Mouse (Mus musculus) neural tube, embryonic 14.5 days (tissue): ENCODE measurements around the gene Baz2b. TPM values are rescaled to one million over a fixed set of nuclear protein-coding genes. Genes with fewer than 3 reads are reported as not detected.

Experiments
- ATAC-seq: fragments of 200-750 bp; cut with Nextera tagmentation; 2 replicates; pipeline ENCODE4 v1.8.0; 2017; ENCODE audit warnings: low read depth, mild to moderate bottlenecking, moderate TSS enrichment, moderate library complexity
- H3K27ac ChIP-seq: fragments of 300-500 bp; sonication (generic); 2 replicates; pipeline ENCODE4 v1.5.1; 2014; ENCODE audit warnings: low read depth, mild to moderate bottlenecking, control low read depth, low read length, moderate library complexity, mixed read lengths
- H3K27me3 ChIP-seq: fragments of 300-500 bp; sonication (generic); 2 replicates; pipeline ENCODE4 v1.6.1; 2014; ENCODE audit warnings: low read length; ENCODE audit not compliant: control insufficient read depth, insufficient read depth
- H3K36me3 ChIP-seq: fragments of 300-500 bp; sonication (generic); 2 replicates; pipeline ENCODE4 v1.6.1; 2014; ENCODE audit warnings: low read length, mixed read lengths; ENCODE audit not compliant: control insufficient read depth, insufficient read depth
- H3K4me1 ChIP-seq: fragments of 300-500 bp; sonication (generic); 2 replicates; pipeline ENCODE4 v1.6.1; 2014; ENCODE audit warnings: low read length; ENCODE audit not compliant: control insufficient read depth, insufficient read depth
- H3K4me2 ChIP-seq: fragments of 300-500 bp; sonication (generic); 2 replicates; pipeline ENCODE4 v1.6.1; 2014; ENCODE audit warnings: mild to moderate bottlenecking, low read depth, low read length, control low read depth
- H3K4me3 ChIP-seq: fragments of 300-500 bp; sonication (generic); 2 replicates; pipeline ENCODE4 v1.5.1; 2014; ENCODE audit warnings: low read depth, low read length, control low read depth, mixed read lengths
- H3K9ac ChIP-seq: fragments of 300-500 bp; sonication (generic); replicated peaks from 2 replicates; pipeline ENCODE4 v1.6.1; 2014; ENCODE audit warnings: low read depth, mild to moderate bottlenecking, control low read depth, low read length, mixed read lengths
- H3K9me3 ChIP-seq: fragments of 300-500 bp; sonication (generic); 2 replicates; pipeline ENCODE4 v1.6.1; 2016; ENCODE audit warnings: low read length; ENCODE audit not compliant: control insufficient read depth
- WGBS: fragments of 180-500 bp; shearing (Covaris S2); extraction: QIAGEN DNeasy Blood & Tissue Kit; methylation state at CpG from one replicate; pipeline ENCODE4 v1.1.7; 2014; 5-methylcytosine and 5-hydroxymethylcytosine counted together
- polyA plus RNA-seq: library from polyadenylated mRNA; unstranded; fragments of >200 nt; fragmentation: Nextera tagmentation; extraction: Ambion mirVana; gene quantifications from 2 replicates; pipeline ENCODE4 v1.2.1, GENCODE M21; 2014

The Baz2b gene
- polyA plus RNA-seq, 1 experiment from 2014 or later = 85.3 TPM

DNA sequence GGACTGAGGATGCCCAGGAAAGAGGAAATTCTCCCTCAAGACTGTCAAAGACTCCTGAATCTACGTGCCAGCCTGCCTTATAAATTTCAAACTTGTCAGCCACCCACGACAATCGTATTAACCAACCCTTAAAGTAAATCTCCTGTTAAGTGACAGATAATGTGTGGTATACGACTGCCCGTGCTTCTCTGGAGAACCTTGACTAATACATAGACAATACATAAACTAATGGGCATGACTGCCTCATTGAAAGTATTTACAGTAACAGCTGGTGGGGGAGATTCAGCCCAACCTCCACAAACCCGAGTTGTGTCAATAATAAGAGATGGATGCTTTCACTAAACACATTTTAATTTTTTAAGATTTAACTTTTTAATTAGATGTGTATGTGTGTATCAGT, 3.8 kb downstream of the Baz2b start:
- H3K9ac ChIP-seq = no peak overlapping the region
- no peak overlapping the region for H3K27ac ChIP-seq
- no peak overlapping the region for H3K4me2 ChIP-seq
- H3K9me3 ChIP-seq = no peaks in the 10 kb centered on the region
- H3K4me1 ChIP-seq = peaks cover 1% of the 10 kb centered on the region; the same call in 1 of the 2 replicates
- H3K36me3 ChIP-seq = no peaks in the 10 kb centered on the region
- H3K4me3 ChIP-seq = no peak overlapping the region
- peaks cover 6% of the 10 kb centered on the region for H3K27me3 ChIP-seq
- WGBS = 29% methylated on average over 6 of the region's 6 CpGs
- no peak for ATAC-seq

DNA sequence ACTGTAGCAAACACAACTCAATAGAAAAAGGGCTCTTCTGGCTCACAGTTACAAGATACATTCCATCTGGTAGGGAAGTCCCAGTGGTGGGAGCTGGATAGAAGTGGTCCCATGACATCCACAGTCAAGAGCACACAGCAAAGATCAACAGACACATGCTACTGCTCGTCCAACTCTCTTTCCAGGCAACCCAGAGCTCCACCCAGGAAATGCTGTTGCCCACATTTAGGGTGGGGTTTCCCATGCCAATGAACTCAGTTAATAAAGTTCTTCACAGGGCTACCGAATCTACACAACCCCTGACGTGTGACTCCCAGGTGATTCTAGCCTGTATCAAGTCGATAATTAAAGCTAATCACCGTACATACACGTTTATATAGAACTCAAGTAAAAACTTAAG, 5.5 kb downstream of the Baz2b start:
- H3K4me3 ChIP-seq = no peak overlapping the region
- no peak overlapping the region for H3K27ac ChIP-seq
- no peak overlapping the region for H3K9ac ChIP-seq
- H3K4me1 ChIP-seq = no peaks in the 10 kb centered on the region
- no peak overlapping the region for H3K4me2 ChIP-seq
- H3K36me3 ChIP-seq = no peaks in the 10 kb centered on the region
- peaks cover 6% of the 10 kb centered on the region for H3K27me3 ChIP-seq
- H3K9me3 ChIP-seq = no peaks in the 10 kb centered on the region
- no peak for ATAC-seq
- WGBS = 90% methylated on average over 6 of the region's 6 CpGs

DNA sequence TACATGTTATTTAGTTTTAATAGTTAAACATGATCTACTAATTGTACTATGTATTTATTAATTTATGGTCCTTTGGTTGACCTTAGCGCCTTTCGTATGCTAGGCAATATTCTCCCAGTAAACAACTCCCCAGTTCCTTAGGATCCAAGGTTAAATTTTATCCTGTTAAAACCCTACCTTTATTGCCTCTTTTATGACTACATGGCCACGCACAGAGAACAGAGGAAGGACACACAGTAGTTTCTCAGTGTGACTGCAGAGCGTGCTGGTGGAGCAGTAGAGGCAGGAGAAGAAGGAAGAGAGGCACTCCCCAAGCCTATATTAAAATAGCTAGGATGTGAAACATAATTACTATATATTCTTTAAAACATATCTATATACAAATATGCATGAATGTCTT, 5.9 kb downstream of the Baz2b start:
- WGBS = 85% methylated on average over 4 of the region's 4 CpGs
- H3K4me1 ChIP-seq = no peaks in the 10 kb centered on the region
- H3K27ac ChIP-seq = no peak overlapping the region
- H3K9me3 ChIP-seq = no peaks in the 10 kb centered on the region
- H3K4me3 ChIP-seq = no peak overlapping the region
- H3K9ac ChIP-seq = no peak overlapping the region
- H3K27me3 ChIP-seq = peaks cover 6% of the 10 kb centered on the region
- no peak for ATAC-seq
- no peaks in the 10 kb centered on the region for H3K36me3 ChIP-seq
- no peak overlapping the region for H3K4me2 ChIP-seq

DNA sequence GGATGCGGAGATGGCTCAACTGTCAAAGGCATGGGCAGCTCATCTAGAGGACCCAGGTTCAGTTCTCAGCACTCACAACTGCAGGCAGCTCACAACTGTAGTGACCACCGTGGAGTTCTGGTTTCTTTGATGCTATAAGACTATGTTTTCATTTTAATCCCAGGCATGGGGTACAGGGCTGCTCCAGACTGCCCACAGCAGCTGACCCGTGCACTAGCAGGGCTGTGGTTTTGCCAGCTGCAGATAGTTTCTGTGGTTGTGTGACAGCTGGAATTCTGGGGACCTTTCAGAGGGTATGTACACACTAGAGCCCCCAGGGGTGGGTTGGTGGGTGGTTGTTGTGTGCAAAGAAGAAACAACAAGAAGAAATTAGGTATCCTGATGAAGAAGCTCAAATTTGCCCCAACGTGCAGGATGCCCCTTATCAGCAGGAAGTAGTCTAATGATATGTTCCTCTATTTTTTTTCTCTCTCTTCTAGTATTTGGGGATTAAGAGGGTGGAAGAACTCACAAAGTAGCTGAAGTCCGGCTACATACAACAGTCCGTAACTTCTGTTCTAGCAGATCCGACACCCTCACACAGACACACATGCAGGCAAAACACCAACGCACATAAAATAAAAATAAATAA, 6.6 kb downstream of the Baz2b start:
- ATAC-seq = no peak
- Histone ChIP-seq H3K4me2 (no peak overlapping the region), H3K9me3 (no peaks in the 10 kb centered on the region), H3K4me3 (no peak overlapping the region), H3K27ac (no peak overlapping the region), H3K27me3 (peaks cover 6% of the 10 kb centered on the region), H3K9ac (no peak overlapping the region), H3K36me3 (no peaks in the 10 kb centered on the region), H3K4me1 (no peaks in the 10 kb centered on the region)
- 89% methylated on average over 8 of the region's 8 CpGs for WGBS

DNA sequence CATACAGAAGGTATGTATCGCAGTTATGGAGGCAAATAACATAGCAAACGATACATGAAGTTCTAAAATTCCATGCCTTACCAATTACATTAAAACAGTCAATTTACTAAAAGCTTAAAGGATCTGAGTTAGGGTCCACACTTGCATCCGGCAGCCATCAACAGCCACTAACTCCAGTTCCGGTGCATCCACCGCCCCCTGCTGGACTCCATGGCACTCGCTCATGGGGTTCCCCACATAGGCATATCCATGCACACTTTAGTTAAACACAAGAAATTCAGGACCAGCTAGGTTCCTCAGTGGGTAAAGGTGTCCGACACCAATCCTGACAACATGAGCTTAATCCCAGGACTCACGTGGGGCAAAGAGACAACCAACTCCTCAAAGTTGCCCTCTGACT, 9.0 kb downstream of the Baz2b start:
- Histone ChIP-seq H3K36me3 (no peaks in the 10 kb centered on the region), H3K9ac (no peak overlapping the region), H3K9me3 (no peaks in the 10 kb centered on the region), H3K4me3 (no peak overlapping the region), H3K27ac (no peak overlapping the region), H3K27me3 (peaks cover 6% of the 10 kb centered on the region; the same call in 1 of the 2 replicates), H3K4me2 (no peak overlapping the region), H3K4me1 (no peaks in the 10 kb centered on the region)
- no peak for ATAC-seq
- WGBS = 53% methylated on average over 8 of the region's 8 CpGs

DNA sequence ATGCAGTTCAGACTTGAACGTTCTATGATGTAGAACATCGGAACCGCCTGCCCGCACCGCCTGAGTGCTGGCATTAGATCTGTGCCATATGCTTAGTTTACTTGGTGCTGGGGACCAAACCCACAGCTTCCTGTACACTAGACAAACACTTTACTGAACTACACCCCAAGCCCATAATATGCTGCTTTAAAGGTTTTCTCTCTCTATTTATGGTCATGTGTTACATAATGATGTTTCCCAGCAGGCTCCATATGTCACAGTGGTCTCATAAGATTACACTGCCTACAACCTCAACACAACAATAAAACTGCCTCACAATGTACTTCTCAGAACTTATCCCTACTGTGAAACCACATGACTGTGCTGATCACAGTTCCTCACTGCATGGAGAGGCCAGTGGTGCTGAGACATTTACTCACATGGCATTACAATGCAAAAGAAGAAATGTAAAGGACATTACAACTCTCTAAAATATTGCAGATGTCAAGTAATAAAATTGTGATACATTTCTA, 9.5 kb downstream of the Baz2b start:
- no peak overlapping the region for H3K27ac ChIP-seq
- H3K4me3 ChIP-seq = no peak overlapping the region
- 96% methylated on average over 5 of the region's 5 CpGs for WGBS
- H3K9ac ChIP-seq = no peak overlapping the region
- no peaks in the 10 kb centered on the region for H3K4me1 ChIP-seq
- no peaks in the 10 kb centered on the region for H3K9me3 ChIP-seq
- H3K27me3 ChIP-seq = peaks cover 6% of the 10 kb centered on the region; the same call in 1 of the 2 replicates
- H3K4me2 ChIP-seq = no peak overlapping the region
- no peak; the same call in 1 of the 2 replicates for ATAC-seq
- H3K36me3 ChIP-seq = no peaks in the 10 kb centered on the region

DNA sequence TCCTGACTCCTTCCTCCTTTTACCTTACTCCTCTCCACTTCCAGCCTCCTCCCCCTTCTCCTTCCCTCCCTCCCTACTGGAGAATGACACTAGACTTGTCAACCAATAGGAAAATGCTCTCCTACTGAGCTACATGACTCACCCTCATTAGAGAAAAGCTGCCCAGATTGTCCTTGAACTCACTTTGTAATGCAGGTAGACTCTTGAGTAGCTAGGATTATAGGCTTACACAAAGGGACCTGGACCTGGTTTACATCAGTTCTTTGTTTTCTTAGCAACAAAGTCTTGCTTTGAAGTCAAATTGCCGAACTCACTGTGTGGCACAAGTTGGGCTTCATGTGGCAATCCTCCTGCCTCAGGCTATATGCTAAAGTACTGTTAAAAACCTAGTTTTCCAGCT, 12.8 kb downstream of the Baz2b start:
- Histone ChIP-seq H3K36me3 (no peaks in the 10 kb centered on the region), H3K4me2 (no peak overlapping the region), H3K4me3 (no peak overlapping the region), H3K27ac (no peak overlapping the region), H3K4me1 (no peaks in the 10 kb centered on the region), H3K9me3 (no peaks in the 10 kb centered on the region), H3K27me3 (0 out of 2 replicates have a peak, but pooled peaks cover 2% of the 10 kb centered on the region), H3K9ac (no peak overlapping the region)
- no peak for ATAC-seq
- 57% methylated on average over 1 of the region's 1 CpGs for WGBS

DNA sequence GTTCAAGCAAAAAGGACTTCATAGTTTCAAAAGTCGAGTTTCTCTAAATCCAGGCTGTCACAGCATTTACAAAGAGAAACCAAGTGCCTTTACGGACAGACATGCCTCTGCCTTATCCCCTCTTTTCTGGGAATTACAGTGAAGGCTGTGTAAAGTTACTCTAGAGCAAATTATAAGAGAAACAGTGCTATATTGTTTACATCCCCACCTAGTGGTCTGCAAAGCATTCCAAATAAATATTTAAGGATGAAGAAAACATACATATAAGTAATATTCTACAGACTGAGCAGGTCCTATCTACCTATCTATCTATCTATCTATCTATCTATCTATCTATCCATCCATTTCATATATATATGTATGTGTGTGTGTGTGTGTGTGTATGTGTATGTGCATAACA, 27.9 kb downstream of the Baz2b start:
- Histone ChIP-seq H3K4me3 (no peak overlapping the region), H3K27me3 (no peaks in the 10 kb centered on the region), H3K9me3 (no peaks in the 10 kb centered on the region), H3K36me3 (no peaks in the 10 kb centered on the region), H3K9ac (no peak overlapping the region), H3K27ac (no peak overlapping the region), H3K4me1 (no peaks in the 10 kb centered on the region), H3K4me2 (no peak overlapping the region)
- no peak for ATAC-seq
- 65% methylated on average over 2 of the region's 2 CpGs for WGBS

DNA sequence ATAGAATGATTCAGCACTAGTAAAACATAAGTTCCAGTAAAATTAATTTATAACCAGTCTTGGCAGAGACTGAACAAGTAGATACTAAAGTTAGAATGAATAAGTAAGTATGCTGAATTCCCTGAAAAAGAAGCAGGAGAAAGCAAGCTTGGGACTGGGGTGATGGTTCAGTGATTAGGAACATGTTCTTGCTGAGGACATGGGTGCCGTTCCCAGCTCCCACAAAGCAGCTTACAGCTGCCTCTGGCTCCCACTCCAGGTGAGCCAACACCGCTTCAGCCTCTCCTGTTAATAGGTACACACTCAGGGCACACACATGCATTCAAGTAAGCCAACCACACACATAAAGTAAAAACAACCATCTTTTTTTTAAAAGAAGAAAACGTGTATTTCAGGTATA, 32.1 kb downstream of the Baz2b start:
- no peaks in the 10 kb centered on the region for H3K36me3 ChIP-seq
- 87% methylated on average over 3 of the region's 3 CpGs for WGBS
- H3K9ac ChIP-seq = no peak overlapping the region
- H3K27ac ChIP-seq = no peak overlapping the region
- no peak overlapping the region for H3K4me2 ChIP-seq
- H3K4me1 ChIP-seq = no peaks in the 10 kb centered on the region
- H3K9me3 ChIP-seq = no peaks in the 10 kb centered on the region
- no peak overlapping the region for H3K4me3 ChIP-seq
- no peaks in the 10 kb centered on the region for H3K27me3 ChIP-seq
- ATAC-seq = no peak
